Mouse (Mus musculus): Measurements from ENCODE around the gene Cdkl4. TPM values are rescaled to one million over a fixed set of nuclear protein-coding genes. Genes with fewer than 3 reads are reported as not detected.

Cdkl4 gene
- total and polyA plus RNA-seq, 3 experiments = 0.05 to 0.75 TPM; not detected in 1

DNA sequence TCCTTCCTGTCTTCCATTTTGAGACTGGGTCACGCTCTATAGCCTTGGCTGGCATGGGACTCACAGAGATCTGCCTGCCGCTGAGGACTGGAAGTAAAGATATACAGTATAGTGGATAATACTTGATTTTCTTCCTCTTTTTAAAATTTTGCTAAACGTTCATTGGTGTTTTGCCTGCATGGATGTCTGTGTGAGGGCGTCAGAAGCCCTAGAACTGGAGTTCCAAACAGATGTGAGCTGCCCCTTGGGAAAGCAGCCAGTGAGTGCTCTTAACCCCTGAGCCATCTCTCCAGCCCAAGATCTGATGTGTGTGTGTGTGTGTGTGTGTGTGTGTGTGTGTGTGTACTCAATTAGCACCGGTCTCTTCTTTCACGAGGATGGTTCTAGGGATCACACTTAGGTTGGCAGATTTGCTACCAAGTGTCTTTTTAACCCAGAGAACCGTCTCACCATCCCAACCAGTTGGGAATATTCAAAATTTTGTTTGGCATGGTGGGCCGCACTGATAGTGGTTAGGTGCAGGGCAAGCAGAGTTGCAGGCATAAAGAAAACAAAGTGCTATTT, 80.9 kb downstream of the Cdkl4 start:
- no peaks in the 10 kb centered on the region for H3K9me3 ChIP-seq (replicated peaks)
- no peak overlapping the region for H3K4me3 ChIP-seq (ENCODE audit: low read depth, low read length)
- peaks cover 36% of the 10 kb centered on the region for H3K4me1 ChIP-seq (ENCODE audit: insufficient read depth, low read depth, low read length)
- H3K36me3 ChIP-seq (replicated peaks) = no peaks in the 10 kb centered on the region
- DNase-seq (ENCODE audit: low spot score) (no peak), ATAC-seq (ENCODE audit: extremely low read depth, insufficient number of reproducible peaks, low FRiP score, poor library complexity, severe bottlenecking) (no peak)
- TF ChIP-seq GATA1 (IDR thresholded peaks at IDR 0.05; ENCODE audit: borderline replicate concordance, low read length) (no peak), TAL1 (conservative IDR thresholded peaks at IDR 0.05; ENCODE audit: low read depth, low read length) (no peak), CTCF (IDR thresholded peaks at IDR 0.05; ENCODE audit: low read depth, low read length) (no peak), POLR2AphosphoS5 (IDR thresholded peaks at IDR 0.05; ENCODE audit: insufficient replicate concordance, low read depth, low read length) (no peak), GATA2 (IDR thresholded peaks at IDR 0.05; ENCODE audit: borderline replicate concordance, low read depth, low read length) (no peak)
- H3K27me3 ChIP-seq (ENCODE audit: insufficient read depth, low read length) = no peaks in the 10 kb centered on the region

DNA sequence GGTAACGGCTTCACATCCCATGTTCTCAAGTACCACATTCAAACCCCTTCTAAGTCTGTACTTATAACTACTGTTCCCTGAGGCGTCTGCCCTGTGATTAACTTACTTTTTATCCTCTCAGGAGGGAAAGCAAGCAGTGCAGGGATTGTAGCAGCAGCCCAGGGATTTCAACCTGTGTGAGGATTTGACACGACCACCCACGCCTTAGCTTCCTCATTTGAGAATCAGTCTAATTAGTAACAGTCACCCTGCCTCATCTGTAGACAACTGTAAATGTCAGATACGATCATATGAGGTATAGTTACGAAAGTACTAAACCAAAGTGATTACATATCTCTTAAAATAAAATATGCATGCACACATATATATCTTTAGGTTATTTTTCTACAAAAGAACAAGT, 81.4 kb downstream of the Cdkl4 start:
- no peak overlapping the region for H3K4me3 ChIP-seq (ENCODE audit: low read depth, low read length)
- no peaks in the 10 kb centered on the region for H3K36me3 ChIP-seq (replicated peaks)
- H3K4me1 ChIP-seq (ENCODE audit: insufficient read depth, low read depth, low read length) = peaks cover 31% of the 10 kb centered on the region
- H3K27me3 ChIP-seq (ENCODE audit: insufficient read depth, low read length) = no peaks in the 10 kb centered on the region
- H3K9me3 ChIP-seq (replicated peaks) = no peaks in the 10 kb centered on the region
- ATAC-seq (ENCODE audit: extremely low read depth, insufficient number of reproducible peaks, low FRiP score, poor library complexity, severe bottlenecking) (no peak), DNase-seq (ENCODE audit: low spot score) (no peak)
- TF ChIP-seq TAL1 (conservative IDR thresholded peaks at IDR 0.05; ENCODE audit: low read depth, low read length) = no peak
- TF ChIP-seq GATA2 (IDR thresholded peaks at IDR 0.05; ENCODE audit: borderline replicate concordance, low read depth, low read length) = no peak
- TF ChIP-seq GATA1 (IDR thresholded peaks at IDR 0.05; ENCODE audit: borderline replicate concordance, low read length) = no peak
- no peak for TF ChIP-seq POLR2AphosphoS5 (IDR thresholded peaks at IDR 0.05; ENCODE audit: insufficient replicate concordance, low read depth, low read length)
- TF ChIP-seq CTCF (IDR thresholded peaks at IDR 0.05; ENCODE audit: low read depth, low read length) = no peak

DNA sequence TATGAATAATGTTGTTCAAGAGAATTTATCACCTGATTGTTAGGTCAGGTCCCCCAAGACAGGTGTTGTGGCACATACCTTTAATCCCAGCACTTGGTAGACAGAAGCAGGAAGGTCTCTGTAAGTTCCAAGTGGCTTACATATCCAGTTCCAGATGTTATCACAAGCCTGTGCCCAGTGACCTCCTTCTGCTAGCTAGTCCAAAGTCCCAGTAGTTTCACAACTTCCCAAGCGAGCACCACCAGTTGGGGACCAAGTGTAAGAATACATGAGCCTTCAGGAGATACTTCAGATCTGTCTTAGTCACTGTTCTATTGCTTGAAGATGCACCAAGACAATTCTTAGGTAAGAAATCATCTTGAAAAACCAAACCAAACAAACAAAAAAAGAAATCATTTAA, 83.7 kb downstream of the Cdkl4 start:
- Histone ChIP-seq H3K9me3 (replicated peaks) (no peaks in the 10 kb centered on the region), H3K36me3 (replicated peaks) (no peaks in the 10 kb centered on the region), H3K4me3 (ENCODE audit: low read depth, low read length) (no peak overlapping the region), H3K27me3 (ENCODE audit: insufficient read depth, low read length) (no peaks in the 10 kb centered on the region), H3K4me1 (ENCODE audit: insufficient read depth, low read depth, low read length) (peaks cover 13% of the 10 kb centered on the region)
- ATAC-seq (ENCODE audit: extremely low read depth, insufficient number of reproducible peaks, low FRiP score, poor library complexity, severe bottlenecking) = no peak
- DNase-seq (ENCODE audit: low spot score) = no peak
- TF ChIP-seq TAL1 (conservative IDR thresholded peaks at IDR 0.05; ENCODE audit: low read depth, low read length) (no peak), GATA2 (IDR thresholded peaks at IDR 0.05; ENCODE audit: borderline replicate concordance, low read depth, low read length) (no peak), CTCF (IDR thresholded peaks at IDR 0.05; ENCODE audit: low read depth, low read length) (no peak), GATA1 (IDR thresholded peaks at IDR 0.05; ENCODE audit: borderline replicate concordance, low read length) (no peak), POLR2AphosphoS5 (IDR thresholded peaks at IDR 0.05; ENCODE audit: insufficient replicate concordance, low read depth, low read length) (no peak)

DNA sequence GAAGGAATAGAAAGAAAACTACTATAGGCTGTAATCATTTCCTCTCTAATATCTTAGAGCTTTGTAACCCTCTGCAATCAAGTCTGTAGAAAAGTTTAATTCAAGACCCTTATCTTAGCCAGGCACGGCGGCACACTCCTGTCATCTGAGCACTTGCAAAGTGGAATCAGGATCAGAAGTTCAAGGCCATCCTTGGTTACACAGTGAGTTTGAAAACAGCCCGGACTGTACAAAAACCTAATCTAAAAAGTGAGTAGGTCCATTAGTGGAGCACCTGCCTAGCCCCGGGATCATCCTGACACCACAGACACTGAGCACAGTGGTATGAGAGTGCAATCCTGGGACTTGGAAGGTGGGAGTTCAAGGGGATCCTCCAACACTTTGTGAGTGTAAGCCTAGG, 84.8 kb downstream of the Cdkl4 start:
- no peaks in the 10 kb centered on the region for H3K9me3 ChIP-seq (replicated peaks)
- no peaks in the 10 kb centered on the region for H3K36me3 ChIP-seq (replicated peaks)
- H3K27me3 ChIP-seq (ENCODE audit: insufficient read depth, low read length) = no peaks in the 10 kb centered on the region
- no peak overlapping the region for H3K4me3 ChIP-seq (ENCODE audit: low read depth, low read length)
- H3K4me1 ChIP-seq (ENCODE audit: insufficient read depth, low read depth, low read length) = peaks cover 11% of the 10 kb centered on the region
- no peak for DNase-seq (ENCODE audit: low spot score)
- TF ChIP-seq CTCF (IDR thresholded peaks at IDR 0.05; ENCODE audit: low read depth, low read length) = no peak
- TF ChIP-seq GATA2 (IDR thresholded peaks at IDR 0.05; ENCODE audit: borderline replicate concordance, low read depth, low read length) = no peak
- no peak for TF ChIP-seq GATA1 (IDR thresholded peaks at IDR 0.05; ENCODE audit: borderline replicate concordance, low read length)
- TF ChIP-seq TAL1 (conservative IDR thresholded peaks at IDR 0.05; ENCODE audit: low read depth, low read length) = no peak
- no peak for ATAC-seq (ENCODE audit: extremely low read depth, insufficient number of reproducible peaks, low FRiP score, poor library complexity, severe bottlenecking)

DNA sequence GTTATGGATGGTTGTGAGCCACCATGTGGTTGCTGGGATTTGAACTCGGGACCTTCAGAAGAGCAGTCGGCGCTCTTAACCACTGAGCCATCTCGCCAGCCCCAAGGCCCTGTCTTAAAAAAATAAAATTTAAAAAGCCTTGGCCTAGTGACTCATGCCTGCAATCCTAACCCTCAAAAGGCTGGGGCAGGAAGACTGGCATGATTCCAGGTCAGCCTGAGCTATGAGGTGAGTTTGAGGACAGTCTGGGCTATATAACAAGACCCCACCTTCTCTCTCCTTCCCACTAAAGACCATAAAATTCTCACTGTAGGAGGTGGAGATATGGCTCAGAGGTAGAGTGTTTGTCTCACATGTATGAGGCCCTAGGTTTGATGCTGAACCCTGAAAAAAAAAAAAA, 85.3 kb downstream of the Cdkl4 start:
- no peak for ATAC-seq (ENCODE audit: extremely low read depth, insufficient number of reproducible peaks, low FRiP score, poor library complexity, severe bottlenecking)
- Histone ChIP-seq H3K4me1 (ENCODE audit: insufficient read depth, low read depth, low read length) (peaks cover 11% of the 10 kb centered on the region), H3K27me3 (ENCODE audit: insufficient read depth, low read length) (no peaks in the 10 kb centered on the region), H3K9me3 (replicated peaks) (no peaks in the 10 kb centered on the region), H3K4me3 (ENCODE audit: low read depth, low read length) (no peak overlapping the region), H3K36me3 (replicated peaks) (no peaks in the 10 kb centered on the region)
- TF ChIP-seq CTCF (IDR thresholded peaks at IDR 0.05; ENCODE audit: low read depth, low read length) (no peak), GATA1 (IDR thresholded peaks at IDR 0.05; ENCODE audit: borderline replicate concordance, low read length) (no peak), TAL1 (conservative IDR thresholded peaks at IDR 0.05; ENCODE audit: low read depth, low read length) (no peak), GATA2 (IDR thresholded peaks at IDR 0.05; ENCODE audit: borderline replicate concordance, low read depth, low read length) (no peak), POLR2AphosphoS5 (IDR thresholded peaks at IDR 0.05; ENCODE audit: insufficient replicate concordance, low read depth, low read length) (no peak)
- no peak for DNase-seq (ENCODE audit: low spot score)

DNA sequence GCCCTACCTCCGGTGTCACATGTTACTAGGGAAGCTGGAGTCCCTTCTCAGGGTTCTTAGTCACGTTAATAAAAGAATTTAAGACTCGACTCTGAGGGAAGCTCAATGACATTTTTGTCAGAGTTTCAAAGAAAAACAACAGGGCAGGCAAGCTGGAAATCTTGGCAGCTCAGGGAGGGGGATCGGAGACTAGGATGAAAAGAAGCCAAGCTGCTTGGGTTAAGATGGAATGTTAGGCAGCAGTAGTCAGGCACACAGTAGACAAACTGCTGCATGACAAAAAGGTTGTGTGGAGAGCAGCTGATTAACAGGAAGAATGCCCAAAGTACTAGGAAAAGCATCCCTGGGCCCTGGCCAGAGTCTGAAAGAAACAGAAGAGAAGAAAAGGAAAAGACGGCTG, 87.4 kb downstream of the Cdkl4 start:
- no peak for DNase-seq (ENCODE audit: low spot score)
- H3K4me1 ChIP-seq (ENCODE audit: insufficient read depth, low read depth, low read length) = peaks cover 6% of the 10 kb centered on the region
- H3K4me3 ChIP-seq (ENCODE audit: low read depth, low read length) = no peak overlapping the region
- ATAC-seq (ENCODE audit: extremely low read depth, insufficient number of reproducible peaks, low FRiP score, poor library complexity, severe bottlenecking) = no peak
- no peaks in the 10 kb centered on the region for H3K9me3 ChIP-seq (replicated peaks)
- TF ChIP-seq CTCF (IDR thresholded peaks at IDR 0.05; ENCODE audit: low read depth, low read length) (no peak), POLR2AphosphoS5 (IDR thresholded peaks at IDR 0.05; ENCODE audit: insufficient replicate concordance, low read depth, low read length) (no peak), GATA2 (IDR thresholded peaks at IDR 0.05; ENCODE audit: borderline replicate concordance, low read depth, low read length) (no peak), TAL1 (conservative IDR thresholded peaks at IDR 0.05; ENCODE audit: low read depth, low read length) (no peak), GATA1 (IDR thresholded peaks at IDR 0.05; ENCODE audit: borderline replicate concordance, low read length) (no peak)
- H3K36me3 ChIP-seq (replicated peaks) = no peaks in the 10 kb centered on the region
- no peaks in the 10 kb centered on the region for H3K27me3 ChIP-seq (ENCODE audit: insufficient read depth, low read length)
